Mouse (Mus musculus): ENCODE results near the gene Tdrd12. TPM values are rescaled to one million over a fixed set of nuclear protein-coding genes. Genes with fewer than 3 reads are reported as not detected.

The Tdrd12 gene
- total RNA-seq, 2 experiments from 2014 or later: 0.64 to 0.74 TPM

DNA sequence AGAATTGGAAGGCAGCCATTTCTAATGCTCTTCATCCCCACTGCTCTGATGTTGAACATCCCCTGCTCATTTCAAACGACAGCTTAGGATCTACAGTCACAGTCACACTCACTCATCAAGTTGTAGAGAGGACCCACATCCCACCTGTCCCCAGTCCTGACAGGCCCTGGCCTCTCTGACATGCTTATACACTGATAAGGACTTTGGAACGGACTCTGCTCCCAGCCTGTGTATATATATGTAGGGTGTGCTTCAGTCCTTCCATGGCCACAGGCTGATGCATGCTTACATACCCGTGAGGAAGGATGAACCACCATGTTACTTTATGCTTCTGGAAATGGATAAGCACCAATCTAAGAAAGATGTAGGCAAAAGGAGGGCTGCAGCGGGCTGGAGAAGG lies 76.6 kb downstream of the Tdrd12 start:
- Histone ChIP-seq H3K27ac (no peak overlapping the region), H3K4me3 (no peak overlapping the region)
- TF ChIP-seq CTCF (conservative IDR thresholded peaks at IDR 0.05): no peak
- no peak for DNase-seq (ENCODE audit: low spot score in 2 of 2)

DNA sequence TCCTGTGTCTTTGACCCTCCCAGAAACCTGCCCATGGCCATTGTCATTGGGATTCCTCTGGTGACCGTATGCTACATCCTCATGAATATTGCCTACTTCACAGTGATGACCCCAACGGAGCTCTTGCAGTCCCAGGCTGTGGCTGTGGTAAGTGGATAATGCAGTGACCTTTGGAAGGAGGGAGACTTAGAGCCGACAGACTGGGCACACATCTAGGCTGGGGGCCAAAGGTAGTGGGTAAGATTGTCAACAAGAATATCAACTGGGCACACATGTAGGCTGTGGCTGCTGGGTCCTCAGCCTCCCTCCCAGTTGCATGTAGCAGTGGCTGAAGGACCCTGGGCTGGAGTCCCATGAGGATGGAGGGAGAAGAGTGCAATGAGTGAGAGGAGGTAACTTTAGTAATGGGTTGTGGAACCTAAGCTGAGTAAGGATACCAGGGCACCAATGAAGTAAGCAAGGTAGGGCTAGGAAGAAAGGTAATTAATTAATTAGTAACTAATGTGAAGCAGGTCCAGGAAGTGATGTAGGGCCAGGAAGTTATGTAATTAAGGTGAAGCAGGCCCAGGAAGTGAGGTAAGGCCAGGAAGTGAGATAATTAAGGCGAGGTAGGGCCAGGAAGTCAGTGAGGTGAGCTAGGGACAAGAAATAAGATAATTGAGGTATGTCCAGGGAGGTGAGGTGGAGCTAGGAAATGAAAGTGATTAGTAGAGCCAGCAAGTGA lies 81.3 kb downstream of the Tdrd12 start:
- Histone ChIP-seq H3K4me3 (no peak overlapping the region), H3K27ac (no peak overlapping the region)
- TF ChIP-seq CTCF (conservative IDR thresholded peaks at IDR 0.05): no peak
- DNase-seq (ENCODE audit: low spot score in 2 of 2): no peak

DNA sequence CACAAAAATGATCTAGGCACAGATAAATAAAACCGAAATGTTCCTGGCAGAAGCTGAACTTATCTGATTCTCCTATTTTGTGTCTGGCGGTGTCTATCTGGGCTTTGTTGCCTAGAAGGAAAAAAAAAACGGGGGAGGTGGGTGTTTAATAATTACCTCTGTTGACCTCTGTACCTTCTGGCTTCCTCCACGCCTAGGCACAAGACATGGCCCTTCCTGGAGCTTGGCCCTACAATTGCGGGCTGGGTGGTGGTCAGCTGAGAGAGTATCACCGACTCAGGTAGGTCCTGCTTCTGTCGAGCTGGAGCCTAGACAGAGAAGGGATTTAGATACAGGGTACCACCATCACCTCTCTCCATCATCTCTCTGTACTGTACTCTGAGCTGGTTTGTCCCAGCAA lies 88.7 kb downstream of the Tdrd12 start:
- Histone ChIP-seq H3K4me3 (no peak overlapping the region), H3K27ac (no peak overlapping the region)
- no peak for DNase-seq (ENCODE audit: low spot score in 2 of 2)
- TF ChIP-seq CTCF (conservative IDR thresholded peaks at IDR 0.05): no peak

DNA sequence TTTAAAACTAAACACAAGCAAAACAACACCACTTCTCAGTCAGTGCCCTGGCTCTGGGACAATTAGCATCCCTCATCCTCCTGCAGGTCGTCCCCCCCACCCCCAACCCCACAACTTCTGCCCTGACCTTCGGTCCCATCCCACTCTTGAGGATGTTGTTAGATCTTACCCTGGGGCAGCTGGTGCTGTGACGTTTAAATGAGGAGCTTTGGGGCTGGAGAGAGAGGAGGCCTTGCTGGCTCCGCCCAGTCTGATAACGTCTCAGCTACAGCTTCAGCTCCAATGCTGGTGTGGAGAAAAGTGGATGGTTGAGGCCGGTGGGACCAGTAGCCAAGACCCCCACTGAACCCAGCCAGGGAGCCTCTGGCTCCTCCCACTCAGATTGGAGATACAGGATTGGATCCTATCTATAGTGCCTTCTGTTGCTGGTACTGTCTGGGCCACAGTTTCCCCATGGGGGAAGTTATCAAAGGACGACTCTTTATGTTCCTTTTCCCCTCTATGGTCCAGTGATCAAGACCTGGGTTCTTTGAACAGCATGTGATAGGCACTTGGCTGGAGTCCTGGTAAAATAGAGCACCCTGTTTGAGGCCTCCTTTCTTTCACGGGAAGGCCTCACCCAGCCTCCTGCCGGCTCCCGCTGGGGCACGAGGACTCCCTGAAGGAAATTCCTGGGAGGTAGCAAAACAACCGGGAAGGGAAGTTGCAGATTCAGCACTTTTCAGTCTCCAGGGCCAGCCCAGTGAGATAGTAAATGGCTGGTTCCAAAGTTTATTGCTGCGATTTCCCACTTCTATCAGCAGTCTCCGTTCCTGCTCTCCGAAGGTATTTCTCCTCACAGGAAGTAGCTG lies 89.3 kb downstream of the Tdrd12 start, which contains the start of gene Slc7a9:
Gene Slc7a9, plus strand, starts transcription at position 801 of the 851 bp plus-strand sequence.
- no peak for DNase-seq (ENCODE audit: low spot score in 2 of 2)
- Histone ChIP-seq H3K4me3 (no peak within 1 kb of the TSS), H3K27ac (no peak within 1 kb of the TSS)
- TF ChIP-seq CTCF (conservative IDR thresholded peaks at IDR 0.05): no peak

DNA sequence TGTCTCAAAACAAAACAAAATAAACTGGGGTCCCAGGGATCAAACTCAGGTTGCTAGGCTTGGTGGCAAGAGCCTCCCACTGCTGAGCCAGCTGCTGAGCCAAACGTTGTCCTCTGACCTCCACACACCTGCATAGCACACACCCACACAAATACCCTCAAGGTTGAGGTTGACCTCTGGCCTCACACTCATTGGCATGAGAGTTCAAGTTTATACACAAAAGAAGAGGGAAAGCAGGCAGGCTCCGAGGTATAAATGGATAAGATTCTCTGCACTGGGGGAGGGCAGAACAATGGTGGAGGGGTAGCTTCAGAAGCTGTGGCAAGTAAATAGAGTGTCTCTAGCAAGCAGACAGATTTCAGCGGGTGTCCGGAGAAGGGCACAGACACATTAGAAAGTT lies 90.0 kb downstream of the Tdrd12 start:
- no peak overlapping the region for H3K27ac ChIP-seq
- no peak for DNase-seq (ENCODE audit: low spot score in 2 of 2)
- no peak for TF ChIP-seq CTCF (conservative IDR thresholded peaks at IDR 0.05)

DNA sequence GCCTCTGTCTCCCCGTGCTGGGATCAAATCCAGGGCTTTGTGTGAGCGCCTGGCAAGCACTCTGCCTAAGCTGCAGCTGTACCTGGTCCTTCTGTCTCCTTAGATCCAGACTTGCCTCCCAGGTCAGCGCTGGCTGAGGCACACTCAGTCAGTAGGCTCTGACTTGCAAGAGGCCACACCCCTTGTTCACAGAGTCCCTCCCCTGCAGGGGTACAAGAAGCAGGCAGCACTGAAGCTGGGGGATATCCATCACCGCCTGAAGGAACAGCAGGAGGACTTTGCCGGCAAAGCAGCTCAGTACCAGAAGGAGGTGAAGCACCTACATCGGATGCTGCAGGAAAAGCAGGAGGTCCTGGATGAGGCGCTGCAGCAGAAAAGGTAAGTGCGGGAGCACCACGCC lies 102.3 kb downstream of the Tdrd12 start:
- H3K27ac ChIP-seq: no peak overlapping the region
- no peak for DNase-seq (ENCODE audit: low spot score in 2 of 2)
- H3K4me3 ChIP-seq: no peak overlapping the region
- no peak for TF ChIP-seq CTCF (conservative IDR thresholded peaks at IDR 0.05)

More for the DNA sequence above, 90.0 kb downstream of the Tdrd12 start:
- no peak overlapping the region for H3K4me3 ChIP-seq

DNA sequence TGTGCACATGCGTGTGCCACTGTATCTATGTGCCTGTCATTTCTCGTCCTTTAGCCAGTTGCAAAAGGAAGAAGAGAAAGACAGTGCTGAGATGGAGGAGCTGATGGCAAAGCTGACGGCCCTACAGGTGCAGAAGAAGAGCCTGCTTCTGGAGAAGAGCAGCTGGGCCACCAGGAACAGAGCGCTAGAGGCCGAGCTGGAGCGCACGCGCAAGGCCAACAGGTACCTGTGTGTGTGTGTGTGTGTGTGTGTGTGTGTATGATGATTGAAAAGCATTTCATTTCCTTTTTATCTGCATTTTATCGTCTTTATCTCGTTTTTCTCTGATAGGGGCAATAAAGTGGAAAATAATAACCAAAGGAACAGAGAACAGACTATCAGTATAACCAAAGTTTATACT lies 109.4 kb downstream of the Tdrd12 start:
- no peak for DNase-seq (ENCODE audit: low spot score in 2 of 2)
- no peak overlapping the region for H3K4me3 ChIP-seq
- no peak overlapping the region for H3K27ac ChIP-seq
- no peak for TF ChIP-seq CTCF (conservative IDR thresholded peaks at IDR 0.05)

DNA sequence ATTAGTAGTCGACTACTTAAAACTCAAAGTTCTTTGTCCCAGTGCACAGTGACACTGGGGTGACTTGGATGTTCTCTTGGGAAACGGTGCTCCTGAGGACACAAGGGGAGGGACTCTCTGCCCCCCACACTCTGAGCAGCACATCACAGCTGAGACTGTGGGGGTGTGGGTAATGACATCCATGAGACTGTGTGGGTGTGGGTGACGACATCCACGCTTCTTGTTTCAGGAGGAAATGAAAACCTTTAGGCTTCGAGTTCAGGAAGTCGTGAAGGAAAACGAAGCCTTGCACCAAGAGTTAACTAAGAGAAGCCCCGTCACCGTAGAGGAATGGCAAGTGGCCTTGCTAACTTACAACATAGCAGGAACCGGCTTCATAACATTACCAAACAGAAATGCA lies 114.5 kb downstream of the Tdrd12 start:
- no peak overlapping the region for H3K27ac ChIP-seq
- DNase-seq (ENCODE audit: low spot score in 2 of 2): no peak
- no peak overlapping the region for H3K4me3 ChIP-seq
- no peak for TF ChIP-seq CTCF (conservative IDR thresholded peaks at IDR 0.05)

Other genes starting within 250 kb of the Tdrd12 start
- gene Gpatch1, start 219.3 kb downstream of the Tdrd12 start, total RNA-seq (2021): 10 to 100 TPM; 27.5 to 29.4 TPM
- 1 to 10 TPM; 4.3 to 5.9 TPM for gene Rhpn2, start 203.6 kb downstream of the Tdrd12 start, total RNA-seq (2021)
- gene Faap24, start 140.9 kb downstream of the Tdrd12 start, total RNA-seq (2021): 1 to 10 TPM; 5.6 to 6.1 TPM
- 10 to 100 TPM; 18.6 to 22.1 TPM for gene Cep89, start 140.7 kb downstream of the Tdrd12 start, total RNA-seq (2021)
- gene Slc7a9, start 88.9 kb downstream of the Tdrd12 start, total RNA-seq (2021): not detected
- 10 to 100 TPM; 65.1 to 67.3 TPM for gene Nudt19, start 18.6 kb upstream of the Tdrd12 start, total RNA-seq (2021)
- under 1 TPM; 0.34 to 0.51 TPM for gene Rgs9bp, start 47.8 kb upstream of the Tdrd12 start, total RNA-seq (2021)
- gene Ankrd27, start 48.5 kb upstream of the Tdrd12 start, total RNA-seq (2021): 10 to 100 TPM; 35.8 to 44.2 TPM
- 10 to 100 TPM; 71.8 to 72.4 TPM for gene Pdcd5, start 109.8 kb upstream of the Tdrd12 start, total RNA-seq (2021)
- 10 to 100 TPM; 80.3 to 84.7 TPM for gene Dpy19l3, start 216.7 kb upstream of the Tdrd12 start, total RNA-seq (2021)

All from layer of hippocampus, adult 2 months (tissue).